Mouse (Mus musculus): Measurements from ENCODE around the gene Itga8. TPM values are rescaled to one million over a fixed set of nuclear protein-coding genes. Genes with fewer than 3 reads are reported as not detected.

Gene Itga8
- polyA plus RNA-seq, 1 experiment from 2014 or later, result 2.2 TPM

Other genes starting within 250 kb of the Itga8 start
- gene Mindy3, start 117.5 kb upstream of the Itga8 start, polyA plus RNA-seq (2015; fragmentation: Nextera tagmentation; extraction: Ambion mirVana), result 40.5 and 43.4 TPM in 2 replicates

All from forebrain, embryonic 16.5 days (tissue).